Mouse (Mus musculus) small intestine, adult 2 months (tissue): ENCODE measurements around the gene Map2k2. TPM values are rescaled to one million over a fixed set of nuclear protein-coding genes. Genes with fewer than 3 reads are reported as not detected.
"Not testable (repeated sequence)": the region's sequence is repeated elsewhere in the genome, so short reads cannot be mapped to it uniquely, and the experiment has no call there.

ENCODE experiments used
- H3K27ac ChIP-seq: fragments of 200-500 bp; 2 replicates; pipeline ENCODE4 v1.5.1; 2012; ENCODE audit warnings: low read depth, low read length, control low read depth, inconsistent platforms; ENCODE audit not compliant: insufficient read depth
- H3K27me3 ChIP-seq: fragments of 200-500 bp; 2 replicates; pipeline ENCODE4 v1.6.1; 2012; ENCODE audit warnings: mild to moderate bottlenecking, moderate library complexity, low read length, inconsistent platforms; ENCODE audit not compliant: control insufficient read depth, insufficient read depth
- H3K36me3 ChIP-seq: fragments of 200-500 bp; 2 replicates; pipeline ENCODE4 v1.6.1; 2012; ENCODE audit warnings: mild to moderate bottlenecking, low read length, control low read depth, inconsistent platforms; ENCODE audit not compliant: control insufficient read depth, insufficient read depth
- H3K4me1 ChIP-seq: fragments of 200-500 bp; 2 replicates; pipeline ENCODE4 v1.6.1; 2012; ENCODE audit warnings: low read length, inconsistent platforms, mixed read lengths; ENCODE audit not compliant: control insufficient read depth, insufficient read depth, insufficient read length
- H3K4me3 ChIP-seq: fragments of 200-500 bp; 2 replicates; pipeline ENCODE4 v1.5.1; 2012; ENCODE audit warnings: low read depth, mild to moderate bottlenecking, control low read depth, inconsistent platforms, low read length, moderate library complexity
- CTCF ChIP-seq: fragments of 200-500 bp; IDR thresholded peaks from 2 replicates; pipeline ENCODE4 v1.5.1; 2012; ENCODE audit warnings: low read depth, mild to moderate bottlenecking, control low read depth, inconsistent platforms, low read length, moderate library complexity, mixed read lengths; ENCODE audit not compliant: insufficient replicate concordance, insufficient read length; ENCODE audit errors: extremely low read depth
- POLR2A ChIP-seq: fragments of 200-500 bp; IDR thresholded peaks from 2 replicates; pipeline ENCODE4 v1.6.1; 2012; ENCODE audit warnings: low read depth, mild to moderate bottlenecking, control low read depth, inconsistent platforms, low read length, moderate library complexity
- WGBS: fragments of 180-500 bp; shearing (Covaris S2); methylation state at CpG from one replicate; pipeline ENCODE4 v1.1.7; 2018; 5-methylcytosine and 5-hydroxymethylcytosine counted together
- polyA plus RNA-seq: library from polyadenylated mRNA; depleted of rRNA; stranded (reverse); fragments of >200 nt; gene quantifications from 2 replicates; pipeline ENCODE4 v1.2.3, GENCODE M21; 2012

Gene Map2k2
- polyA plus RNA-seq, 1 experiment = 554 TPM

DNA sequence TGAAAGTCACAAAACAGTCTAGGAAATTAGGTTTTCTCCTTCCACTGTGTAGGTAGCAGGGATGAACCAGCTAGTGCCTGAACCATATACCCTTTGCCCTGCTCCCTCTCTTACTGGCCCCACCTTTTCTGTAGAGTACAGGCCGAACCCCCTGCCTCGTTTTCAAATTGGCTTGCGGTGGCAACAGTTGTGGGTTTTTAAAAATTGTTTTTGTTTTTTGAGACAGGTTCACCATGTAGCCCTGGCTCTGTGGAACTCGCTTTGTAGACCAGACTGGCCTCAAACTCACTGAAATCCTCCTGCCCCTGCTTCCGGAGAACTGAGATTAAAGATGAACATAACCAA, 62.3 kb downstream of the Map2k2 start:
- Histone ChIP-seq H3K4me3 (peak overlapping the region; percentile 36), H3K36me3 (peaks cover 7% of the 10 kb centered on the region; the same call in 1 of the 2 replicates), H3K27me3 (no peaks in the 10 kb centered on the region), H3K27ac (peak overlapping the region; percentile 86), H3K4me1 (peaks cover 10% of the 10 kb centered on the region; the same call in 1 of the 2 replicates)
- TF ChIP-seq CTCF (no peak), POLR2A (no peak)
- 5% methylated on average over 5 of the region's 5 CpGs for WGBS

DNA sequence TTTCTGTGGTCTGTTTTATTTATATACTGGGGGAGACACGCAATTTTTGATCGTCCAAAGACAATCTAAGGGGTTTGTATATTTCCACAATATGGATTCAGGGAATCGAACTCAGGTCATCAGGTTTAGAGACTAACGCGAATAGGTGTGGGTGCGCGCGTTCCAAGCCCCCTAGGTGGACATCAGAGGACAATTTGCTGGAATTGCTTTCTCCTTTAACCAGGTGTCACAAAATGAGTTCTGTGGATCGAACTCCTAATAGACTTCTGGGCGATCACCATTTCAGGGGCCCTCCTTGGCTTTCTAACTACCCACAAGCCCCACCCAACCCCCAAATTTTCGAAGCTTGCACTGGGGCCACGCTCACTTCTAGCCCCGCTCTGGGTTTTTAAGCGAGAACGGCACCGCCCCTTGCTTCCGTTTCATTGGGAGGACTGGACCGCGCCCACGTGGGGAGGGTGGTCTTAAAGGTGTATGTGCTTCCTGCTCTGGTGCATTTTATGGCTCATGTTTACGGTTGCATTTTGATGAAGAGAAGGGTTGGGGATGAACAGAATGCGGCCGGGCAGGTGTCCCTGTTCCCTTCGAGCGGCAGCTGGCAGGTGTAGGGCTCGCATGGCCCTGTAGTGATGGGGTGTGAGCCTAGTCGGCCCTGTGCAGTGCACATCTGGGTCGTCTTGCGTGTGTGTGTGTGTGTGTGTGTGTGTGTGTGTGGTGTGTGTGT, 63.0 kb downstream of the Map2k2 start:
- Histone ChIP-seq H3K4me3 (peak overlapping the region; percentile 74), H3K27ac (peak overlapping the region; percentile 86), H3K36me3 (peaks cover 4% of the 10 kb centered on the region; the same call in 1 of the 2 replicates), H3K27me3 (no peaks in the 10 kb centered on the region), H3K4me1 (peaks cover 12% of the 10 kb centered on the region; the same call in 1 of the 2 replicates)
- TF ChIP-seq CTCF (no peak), POLR2A (no peak)
- under 1% methylated on average over 29 of the region's 29 CpGs for WGBS

DNA sequence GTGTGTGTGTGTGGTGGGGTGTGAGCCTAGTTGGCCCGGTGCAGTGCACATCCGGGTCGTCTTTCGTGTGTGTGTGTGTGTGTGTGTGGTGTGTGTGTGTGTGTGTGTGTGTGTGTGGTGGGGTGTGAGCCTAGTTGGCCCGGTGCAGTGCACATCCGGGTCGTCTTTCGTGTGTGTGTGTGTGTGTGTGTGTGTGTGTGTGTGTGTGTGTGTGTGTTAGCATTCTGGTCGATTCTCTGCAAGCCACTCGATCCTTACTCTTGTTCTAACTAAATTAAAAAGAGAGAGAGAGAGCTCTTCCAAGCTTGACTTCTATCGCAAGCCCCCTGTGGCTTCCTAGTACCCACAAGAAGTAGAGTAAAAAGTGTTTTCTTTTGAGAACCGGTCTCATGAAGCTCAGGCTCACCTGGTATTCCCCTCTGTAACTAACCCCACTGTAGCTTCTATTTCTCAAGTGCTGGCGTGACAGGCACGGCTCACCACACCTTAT, 63.7 kb downstream of the Map2k2 start:
- not testable (repeated sequence) for H3K36me3 ChIP-seq, H3K27me3 ChIP-seq
- Histone ChIP-seq H3K4me1 (peaks cover 12% of the 10 kb centered on the region; the same call in 1 of the 2 replicates), H3K27ac (peak overlapping the region; percentile 50), H3K4me3 (peak overlapping the region; percentile 74; the same call in 1 of the 2 replicates)
- 17% methylated on average over 8 of the region's 14 CpGs for whole genome bisulfite sequencing

DNA sequence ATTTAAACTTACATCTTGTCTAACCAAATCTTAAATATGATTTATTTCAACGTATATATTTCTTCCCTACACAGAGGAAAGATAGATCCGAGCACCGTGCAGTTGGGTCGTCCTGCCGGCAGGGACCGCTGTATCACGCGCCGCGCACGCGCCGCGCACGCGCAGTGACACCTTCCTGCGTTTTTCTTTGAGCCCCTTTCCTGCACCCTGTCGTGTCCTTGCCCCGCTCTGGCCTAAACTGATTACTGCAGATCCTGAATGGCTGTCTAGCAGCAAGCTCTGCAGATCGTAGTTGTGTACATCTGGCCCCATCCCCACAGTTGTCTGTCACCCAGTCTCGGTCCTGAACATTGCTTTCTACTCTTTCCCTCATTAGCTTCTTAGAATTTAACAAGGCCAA, 67.4 kb downstream of the Map2k2 start:
- peaks cover 18% of the 10 kb centered on the region for H3K4me1 ChIP-seq
- 5% methylated on average over 21 of the region's 21 CpGs for WGBS
- H3K4me3 ChIP-seq = peak overlapping the region; percentile 36
- no peaks in the 10 kb centered on the region for H3K27me3 ChIP-seq
- no peak for TF ChIP-seq POLR2A
- TF ChIP-seq CTCF = peak; percentile 82
- H3K36me3 ChIP-seq = peaks cover 9% of the 10 kb centered on the region
- peak overlapping the region; percentile 63 for H3K27ac ChIP-seq

DNA sequence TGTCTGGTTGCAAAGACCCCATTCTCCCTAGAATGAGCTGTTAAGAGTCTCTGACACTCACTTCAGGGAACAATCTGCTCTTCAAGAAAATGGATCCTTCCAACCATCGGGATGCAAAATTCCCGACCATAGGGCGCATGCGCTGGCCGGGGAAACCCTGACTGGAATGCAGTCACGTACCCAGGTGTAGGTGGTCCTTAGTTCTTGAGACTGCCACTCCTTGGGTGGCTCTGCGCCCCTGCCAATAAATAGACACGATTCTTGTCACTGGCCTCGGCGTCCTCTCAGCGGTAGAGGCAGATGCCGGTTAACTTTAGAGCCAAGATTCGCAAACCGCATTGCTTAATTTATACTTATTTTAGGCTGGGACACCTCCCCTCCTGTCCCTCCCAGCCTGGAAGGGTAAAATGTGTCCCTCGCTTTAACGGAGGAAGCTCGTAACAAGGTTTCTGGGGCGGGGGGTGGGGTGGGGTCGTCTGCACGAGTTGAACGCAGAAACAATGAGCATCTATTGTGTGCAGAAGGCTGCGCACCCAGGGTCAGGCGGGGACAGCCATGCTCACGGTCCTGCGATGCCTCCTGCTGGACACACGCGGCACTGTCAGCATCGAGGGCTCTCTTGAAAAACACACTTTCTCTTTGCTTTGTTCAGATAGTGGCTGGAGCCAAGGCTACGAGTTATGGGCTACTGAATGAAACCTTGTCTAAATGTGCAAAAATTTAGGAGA, 69.1 kb downstream of the Map2k2 start:
- peak; percentile 96 for TF ChIP-seq CTCF
- no peak for TF ChIP-seq POLR2A
- Histone ChIP-seq H3K4me3 (peak overlapping the region; percentile 20; the same call in 1 of the 2 replicates), H3K4me1 (peaks cover 19% of the 10 kb centered on the region), H3K27ac (peak overlapping the region; percentile 66), H3K36me3 (peaks cover 25% of the 10 kb centered on the region), H3K27me3 (no peaks in the 10 kb centered on the region)
- 15% methylated on average over 29 of the region's 29 CpGs for WGBS

DNA sequence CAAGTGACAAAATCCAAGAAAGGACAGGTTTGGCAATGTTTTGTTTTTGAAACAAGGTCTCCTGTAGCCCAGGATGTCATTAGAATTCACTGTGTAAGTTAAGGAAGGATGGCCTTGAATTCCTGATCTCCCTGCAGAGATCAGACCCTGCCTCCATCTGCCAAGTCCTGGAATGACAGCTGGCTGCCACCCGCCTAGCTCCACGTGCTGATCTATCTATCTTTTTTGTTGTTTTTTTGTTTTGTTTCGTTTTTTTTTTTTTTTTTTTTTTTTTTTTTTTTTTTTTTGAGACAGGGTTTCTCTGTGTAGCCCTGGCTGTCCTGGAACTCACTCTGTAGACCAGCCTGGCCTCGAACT, 69.6 kb downstream of the Map2k2 start:
- H3K4me3 ChIP-seq = not testable (repeated sequence)
- WGBS = 2% methylated on average over 4 of the region's 4 CpGs
- H3K27ac ChIP-seq = peak overlapping the region; percentile 78

DNA sequence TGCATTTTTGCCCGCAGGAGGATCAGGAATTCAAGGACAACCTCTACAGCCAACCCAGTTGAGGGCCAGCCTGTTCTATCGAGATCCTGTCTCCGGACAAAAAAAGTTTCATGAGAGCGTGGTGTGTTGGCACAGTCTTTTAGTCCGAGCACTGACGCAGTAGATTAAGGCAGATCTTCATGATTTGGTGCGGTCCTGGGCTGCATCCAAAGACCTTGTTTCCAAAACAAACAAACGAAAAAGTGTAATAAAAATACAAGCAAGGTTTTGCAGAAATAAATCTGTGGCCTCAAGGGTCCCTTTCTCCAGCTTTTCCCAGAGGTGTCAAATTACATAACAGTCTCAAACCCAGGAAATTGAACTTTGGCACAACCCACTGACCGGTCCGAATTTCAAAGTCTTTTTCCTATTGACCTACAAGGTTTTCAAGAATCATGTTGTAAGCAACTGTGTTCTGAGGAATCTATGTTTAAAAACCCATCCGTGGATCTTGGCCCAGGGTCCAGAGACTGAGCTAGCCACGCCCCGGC, 70.3 kb downstream of the Map2k2 start:
- Histone ChIP-seq H3K4me3 (peak overlapping the region; percentile 90), H3K36me3 (peaks cover 38% of the 10 kb centered on the region), H3K27me3 (no peaks in the 10 kb centered on the region), H3K4me1 (peaks cover 19% of the 10 kb centered on the region), H3K27ac (peak overlapping the region; percentile 78)
- TF ChIP-seq POLR2A (no peak), CTCF (no peak)
- WGBS = 2% methylated on average over 13 of the region's 13 CpGs

More for the DNA sequence above, 69.6 kb downstream of the Map2k2 start:
- peaks cover 31% of the 10 kb centered on the region for H3K36me3 ChIP-seq
- not testable (repeated sequence) for H3K27me3 ChIP-seq
- peaks cover 19% of the 10 kb centered on the region for H3K4me1 ChIP-seq
